Mouse (Mus musculus): ENCODE measurements around the gene Rasl10a.
"Not testable (repeated sequence)": the region's sequence is repeated elsewhere in the genome, so short reads cannot be mapped to it uniquely, and the experiment has no call there.

The Rasl10a gene

GRCm38 (mm10) chr11:5074882-5075281, 17.0 kb downstream of the Rasl10a start:
- no peak for DNase-seq (ENCODE audit: low spot score in 2 of 2)

- DNase-seq (ENCODE audit: low spot score in 2 of 2): no peak
These were observed 17.8 kb downstream of the Rasl10a start for GRCm38 (mm10) chr11:5075760-5076159.

DNA sequence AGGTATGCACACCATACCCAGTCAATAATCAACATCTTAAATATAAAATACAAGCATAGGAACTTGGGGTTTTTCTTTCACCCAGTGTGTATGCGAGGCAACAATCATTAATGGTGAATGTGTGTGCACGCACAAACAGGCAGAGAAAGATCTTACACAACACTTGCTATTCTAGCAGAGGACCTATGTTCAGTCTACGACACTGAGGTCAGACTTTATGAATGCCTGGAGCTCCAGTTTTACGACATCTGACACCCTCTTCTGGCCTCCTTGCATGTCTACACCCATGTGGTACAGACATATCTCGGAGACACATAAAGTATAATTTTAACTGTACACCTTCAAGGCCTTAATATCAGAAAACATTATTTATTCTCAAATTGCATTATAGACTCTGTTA, 18.9 kb downstream of the Rasl10a start:
- DNase-seq (ENCODE audit: low spot score in 2 of 2): not testable (repeated sequence)

GRCm38 (mm10) chr11:5089147-5089546, 31.2 kb downstream of the Rasl10a start:
- no peak for DNase-seq (ENCODE audit: low spot score in 2 of 2)

DNA sequence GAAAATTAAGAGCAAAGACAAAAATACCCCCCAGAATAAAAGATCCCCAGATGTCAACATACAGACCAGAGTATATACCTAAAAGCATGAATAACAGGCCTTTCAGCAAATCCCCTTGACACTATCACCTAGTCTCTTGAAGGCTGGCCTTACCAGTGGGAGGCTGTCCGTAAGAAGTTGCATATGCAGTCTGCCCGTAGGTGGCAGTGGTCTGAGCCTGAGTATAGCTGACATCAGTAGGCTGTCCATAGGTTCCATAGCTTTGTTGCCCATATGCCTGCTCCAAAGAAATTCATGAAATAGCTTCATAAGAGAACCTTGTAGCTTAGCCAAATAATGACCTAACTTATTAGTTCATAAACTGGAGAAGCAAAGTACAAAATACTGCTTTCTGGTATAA, 33.8 kb downstream of the Rasl10a start:
- no peak for DNase-seq (ENCODE audit: low spot score in 2 of 2)

GRCm38 (mm10) chr11:5095877-5096276, 37.9 kb downstream of the Rasl10a start:
- DNase-seq (ENCODE audit: low spot score in 2 of 2): no peak

DNA sequence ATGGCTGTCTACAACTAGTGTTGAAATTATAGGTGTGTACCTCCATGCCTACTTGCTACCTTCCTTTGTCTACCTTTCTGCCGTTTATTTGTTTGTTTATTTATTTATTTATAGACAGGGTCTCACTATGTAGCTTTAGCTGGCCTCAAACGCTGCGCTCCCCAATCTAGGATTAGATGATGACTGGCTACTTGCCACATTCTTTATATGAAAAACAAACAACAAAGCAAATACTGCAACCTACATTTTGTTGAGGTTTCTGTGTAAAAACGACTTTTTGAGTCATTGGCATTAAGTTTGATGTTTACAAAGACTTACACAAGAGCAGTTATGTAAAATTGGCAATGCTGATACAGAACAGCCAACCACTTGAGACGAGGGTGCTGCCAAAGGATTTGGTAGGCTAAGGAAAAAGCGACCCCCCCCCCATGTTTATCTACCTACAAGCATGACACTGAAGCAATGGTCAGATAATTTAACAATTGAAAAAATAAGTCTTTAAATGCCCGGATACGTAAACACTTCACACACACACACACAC, 38.6 kb downstream of the Rasl10a start:
- DNase-seq (ENCODE audit: low spot score in 2 of 2): no peak

- peak in 1 of 2 experiments; percentile 55 for DNase-seq (ENCODE audit: low spot score in 2 of 2)
These were observed 40.3 kb downstream of the Rasl10a start for GRCm38 (mm10) chr11:5098035-5098735.

DNA sequence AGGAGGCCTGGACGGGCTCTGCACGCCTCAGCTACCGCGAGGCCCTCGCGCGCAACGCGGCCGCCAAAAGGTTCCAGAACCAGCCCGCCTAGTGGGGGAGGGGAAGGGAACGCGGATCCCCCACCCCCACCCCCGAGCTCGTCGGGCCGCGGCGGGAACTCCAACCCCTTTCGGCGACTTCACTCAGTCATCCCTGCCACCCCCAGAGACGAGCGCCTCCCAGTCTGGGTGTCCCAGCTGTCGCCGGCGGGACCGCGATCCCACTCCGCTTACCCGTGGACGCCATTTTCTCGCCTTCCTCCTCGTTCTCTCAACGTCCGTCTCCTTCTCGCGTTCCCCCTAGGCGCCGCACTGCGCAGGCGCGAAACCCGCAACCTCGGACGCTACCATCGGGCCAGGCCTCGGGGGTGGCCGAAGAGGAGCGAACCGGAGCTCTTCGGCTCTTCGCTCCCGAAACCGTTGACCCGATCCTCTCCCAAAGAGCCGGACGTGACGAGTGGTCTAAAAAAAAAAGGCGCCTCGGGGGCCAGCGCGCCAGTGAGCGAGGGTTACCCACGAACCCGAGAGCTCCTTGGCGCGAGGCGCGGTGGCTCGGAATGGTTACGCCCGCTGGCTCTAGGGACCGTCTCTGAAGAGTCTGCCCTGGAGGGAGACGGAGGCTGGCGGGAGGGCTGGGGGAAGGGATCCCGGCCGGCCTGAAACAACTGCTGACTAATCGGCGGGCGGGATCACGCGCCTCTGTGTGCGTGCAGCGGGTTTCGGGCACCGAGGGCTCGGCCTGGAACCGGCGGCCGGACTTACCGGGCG, 41.0 kb downstream of the Rasl10a start, which contains the start of the genes Rhbdd3 and Ewsr1:
Gene Rhbdd3 (plus strand): TSS at position 191 of the 807 bp plus-strand sequence.
Gene Ewsr1 (minus strand): TSS at position 531 of the 807 bp plus-strand sequence.
- DNase-seq (ENCODE audit: low spot score in 2 of 2): peak; percentile 97 to 98

GRCm38 (mm10) chr11:5099576-5100183, 41.8 kb downstream of the Rasl10a start:
- peak; percentile 55 to 64 for DNase-seq (ENCODE audit: low spot score in 2 of 2)

DNA sequence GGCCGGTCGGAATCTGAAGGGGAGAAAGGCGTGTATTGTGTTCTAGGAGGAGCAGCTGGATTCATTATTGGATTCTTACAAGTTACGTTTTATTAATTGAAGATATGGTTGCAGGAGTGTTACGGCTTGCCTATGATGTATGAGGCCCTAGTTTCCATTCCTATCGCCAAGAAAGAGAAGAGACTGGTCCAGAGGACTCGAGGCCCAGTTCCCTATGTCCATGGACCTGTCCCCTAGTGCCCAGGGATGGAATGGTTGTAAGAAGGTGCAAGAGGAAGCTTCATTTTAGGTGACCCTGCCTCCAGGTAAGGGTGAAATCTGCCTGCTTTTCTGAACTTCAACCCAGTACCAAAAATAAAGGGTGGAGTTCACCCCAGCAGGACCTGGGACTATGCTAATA, 42.4 kb downstream of the Rasl10a start:
- no peak for DNase-seq (ENCODE audit: low spot score in 2 of 2)

GRCm38 (mm10) chr11:5100801-5101200, 42.9 kb downstream of the Rasl10a start:
- no peak for DNase-seq (ENCODE audit: low spot score in 2 of 2)

- no peak for DNase-seq (ENCODE audit: low spot score in 2 of 2)
These were observed 43.7 kb downstream of the Rasl10a start for GRCm38 (mm10) chr11:5101641-5102040.

DNA sequence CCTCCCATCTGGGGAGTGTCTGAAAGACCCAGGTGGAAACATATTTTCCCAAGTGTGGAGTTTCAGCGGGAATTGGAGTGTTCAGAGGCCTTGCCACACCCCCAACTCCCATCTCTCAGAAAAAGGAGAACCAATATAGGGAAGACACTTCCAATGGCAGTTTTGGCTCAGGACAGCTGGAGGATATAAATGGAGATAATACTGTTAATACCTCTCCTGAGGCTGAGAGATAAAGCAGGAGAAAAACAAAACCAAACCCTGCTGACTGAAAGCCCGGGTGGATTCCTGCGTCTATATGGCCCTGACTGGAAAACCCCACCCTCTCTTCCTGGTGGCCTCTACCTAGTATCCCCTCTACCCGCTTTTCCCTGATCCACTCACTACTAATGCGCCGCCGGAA, 44.5 kb downstream of the Rasl10a start:
- DNase-seq (ENCODE audit: low spot score in 2 of 2): no peak

GRCm38 (mm10) chr11:5103986-5104509, 46.1 kb downstream of the Rasl10a start:
- no peak for DNase-seq (ENCODE audit: low spot score in 2 of 2)

GRCm38 (mm10) chr11:5109441-5109840, 51.5 kb downstream of the Rasl10a start:
- DNase-seq (ENCODE audit: low spot score in 2 of 2): no peak
